10 mouse cellular contexts compared by ENCODE assay signal in the genomic region with DNA sequence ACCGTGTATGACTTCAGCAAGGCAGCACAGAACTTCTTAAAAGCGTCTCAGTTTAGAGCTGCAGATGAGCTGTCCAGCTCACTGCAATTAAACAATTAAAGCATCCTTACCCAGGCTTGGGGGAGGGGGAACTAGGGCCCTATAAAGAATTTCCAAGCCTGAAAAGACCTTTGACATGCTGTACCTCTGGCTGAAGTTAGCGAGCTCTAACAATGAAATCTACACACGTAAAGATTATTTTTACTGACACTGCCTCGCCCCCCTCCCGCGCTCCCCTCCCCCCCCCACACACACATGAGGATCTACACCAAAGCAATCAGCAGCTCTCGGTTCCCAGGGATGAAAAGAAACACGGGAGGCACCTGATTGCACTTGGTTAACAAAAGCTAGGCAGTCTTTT.
DNase-seq lines count a peak whose midpoint lies in the region; ATAC-seq lines count a peak whose summit lies in the region.
"Had no signal": no experiment of that assay in that cellular context is flagged by ENCODE, and none has a peak within 500 bp of the region (broad histone marks: within the 10 kb centered on the region; RNA-seq: fewer than 3 reads in every experiment).

No protein-coding gene starts in this region.

- WGBS in heart, embryonic 15.5 days: 23% methylated on average over 9 of the region's 9 CpGs
- WGBS in forebrain, embryonic 11.5 days: 1% methylated on average over 9 of the region's 9 CpGs
- 10% methylated on average over 9 of the region's 9 CpGs for WGBS in limb, embryonic 12.5 days
- 3% methylated on average over 9 of the region's 9 CpGs for whole genome bisulfite sequencing in neural tube, embryonic 15.5 days

- H3K9me3 ChIP-seq in heart, embryonic 15.5 days (replicated peaks): no peaks in the 10 kb centered on the region
- no peaks in the 10 kb centered on the region for H3K9me3 ChIP-seq in forebrain, embryonic 11.5 days (ENCODE audit: control insufficient read depth, low read length)
- no peaks in the 10 kb centered on the region for H3K9me3 ChIP-seq in limb, embryonic 12.5 days
- H3K9me3 ChIP-seq in neural tube, embryonic 15.5 days (replicated peaks): no peaks in the 10 kb centered on the region

- no peak for DNase-seq in heart, adult 8-10 months (ENCODE audit: low spot score)
- peak; percentile 68 for DNase-seq in forebrain, embryonic 11.5 days (ENCODE audit: low spot score)
- no peak for DNase-seq in adrenal gland, adult 8-10 months
- DNase-seq in lung, postnatal 4 days: no peak
- no peak for DNase-seq in cerebellum, postnatal 4 days (ENCODE audit: low spot score in 2 of 2)
- DNase-seq: cerebellum, adult 11 months; lung, embryonic 14.5 days had no signal

- no peak overlapping the region for H3K27ac ChIP-seq in heart, embryonic 15.5 days
- H3K27ac ChIP-seq in forebrain, embryonic 11.5 days (ENCODE audit: low read depth, low read length): peak overlapping the region; percentile 66
- H3K27ac ChIP-seq in limb, embryonic 12.5 days: no peak overlapping the region
- H3K27ac ChIP-seq in neural tube, embryonic 15.5 days (replicated peaks): peak overlapping the region; percentile 74

- H3K9ac ChIP-seq in heart, embryonic 15.5 days: no peak overlapping the region
- peak overlapping the region; percentile 52; the same call in 1 of the 2 replicates for H3K9ac ChIP-seq in forebrain, embryonic 11.5 days (ENCODE audit: low read length)
- H3K9ac ChIP-seq in limb, embryonic 12.5 days (replicated peaks): no peak overlapping the region
- peak overlapping the region; percentile 41 for H3K9ac ChIP-seq in neural tube, embryonic 15.5 days (replicated peaks)

- H3K36me3 ChIP-seq in heart, embryonic 15.5 days: no peaks in the 10 kb centered on the region
- H3K36me3 ChIP-seq in forebrain, embryonic 11.5 days (ENCODE audit: control insufficient read depth, insufficient read depth, low read length): no peaks in the 10 kb centered on the region; the same call in 1 of the 2 replicates
- no peaks in the 10 kb centered on the region for H3K36me3 ChIP-seq in limb, embryonic 12.5 days
- no peaks in the 10 kb centered on the region for H3K36me3 ChIP-seq in neural tube, embryonic 15.5 days

- peaks cover 15% of the 10 kb centered on the region for H3K27me3 ChIP-seq in heart, embryonic 15.5 days
- H3K27me3 ChIP-seq in forebrain, embryonic 11.5 days (ENCODE audit: control insufficient read depth, insufficient read depth, low read length): peaks cover 2% of the 10 kb centered on the region
- H3K27me3 ChIP-seq in limb, embryonic 12.5 days: peaks cover 20% of the 10 kb centered on the region
- no peaks in the 10 kb centered on the region for H3K27me3 ChIP-seq in neural tube, embryonic 15.5 days (replicated peaks)

- H3K4me1 ChIP-seq in heart, embryonic 15.5 days (replicated peaks): peaks cover 9% of the 10 kb centered on the region
- H3K4me1 ChIP-seq in forebrain, embryonic 11.5 days (replicated peaks; ENCODE audit: control insufficient read depth, insufficient read depth, low read length): peaks cover 7% of the 10 kb centered on the region; the same call in 1 of the 2 replicates
- H3K4me1 ChIP-seq in limb, embryonic 12.5 days (replicated peaks): peaks cover 10% of the 10 kb centered on the region
- H3K4me1 ChIP-seq in neural tube, embryonic 15.5 days: peaks cover 8% of the 10 kb centered on the region

- 0 out of 2 replicates have a peak overlapping the region, but pooled peaks have one; percentile 9 for H3K4me2 ChIP-seq in heart, embryonic 15.5 days
- peak overlapping the region; percentile 44; the same call in 1 of the 2 replicates for H3K4me2 ChIP-seq in forebrain, embryonic 11.5 days (ENCODE audit: low read depth, low read length, severe bottlenecking)
- H3K4me2 ChIP-seq in limb, embryonic 12.5 days: peak overlapping the region; percentile 34
- H3K4me2 ChIP-seq in neural tube, embryonic 15.5 days: peak overlapping the region; percentile 55

- H3K4me3 ChIP-seq in heart, embryonic 15.5 days: no peak overlapping the region
- peak overlapping the region; percentile 35 for H3K4me3 ChIP-seq in forebrain, embryonic 11.5 days (ENCODE audit: low read depth, low read length)
- H3K4me3 ChIP-seq in limb, embryonic 12.5 days (replicated peaks): no peak overlapping the region
- peak overlapping the region; percentile 44 for H3K4me3 ChIP-seq in neural tube, embryonic 15.5 days (replicated peaks)

- no peak for ATAC-seq in heart, embryonic 15.5 days (replicated peaks; ENCODE audit: insufficient number of reproducible peaks, insufficient read depth, low FRiP score, low read depth)
- no peak for ATAC-seq in forebrain, embryonic 11.5 days (replicated peaks; ENCODE audit: low FRiP score)
- no peak for ATAC-seq in limb, embryonic 12.5 days (ENCODE audit: insufficient number of reproducible peaks, insufficient read depth, low FRiP score, low TSS enrichment, low read depth)
- no peak for ATAC-seq in neural tube, embryonic 15.5 days (ENCODE audit: low FRiP score)

Comparison
In these comparisons a context has a peak if more than half of its experiments do, and no peak if none do; other contexts are left out.
1. H3K27ac ChIP-seq: peak in forebrain, embryonic 11.5 days (single experiment) and neural tube, embryonic 15.5 days (single experiment); none in heart, embryonic 15.5 days (single experiment) and limb, embryonic 12.5 days (single experiment).
2. H3K4me3 ChIP-seq: peak in forebrain, embryonic 11.5 days (single experiment) and neural tube, embryonic 15.5 days (single experiment); none in heart, embryonic 15.5 days (single experiment) and limb, embryonic 12.5 days (single experiment).
3. H3K9ac ChIP-seq: peak in forebrain, embryonic 11.5 days (single experiment) and neural tube, embryonic 15.5 days (single experiment); none in heart, embryonic 15.5 days (single experiment) and limb, embryonic 12.5 days (single experiment).
4. Peak in every context shown above with its lines, with median percentiles within 50 percentile points of each other: H3K4me2 ChIP-seq.